ENCODE assay signal across 8 mouse cellular contexts in genomic region chr15:100871107-100872011, GRCm38 (mm10). TPM values are rescaled to one million over a fixed set of nuclear protein-coding genes. Genes with fewer than 3 reads are reported as not detected.
DNase-seq lines count a peak whose midpoint lies in the region; ATAC-seq lines count a peak whose summit lies in the region.

No protein-coding gene starts in this region.

- peaks cover 53% of the 10 kb centered on the region for H3K27me3 ChIP-seq in heart, embryonic 11.5 days (ENCODE audit: control insufficient read depth, insufficient read depth, low read length)
- H3K27me3 ChIP-seq in hindbrain, embryonic 16.5 days (replicated peaks; ENCODE audit: control insufficient read depth, insufficient read depth, low read length) = no peaks in the 10 kb centered on the region; the same call in 1 of the 2 replicates
- H3K27me3 ChIP-seq in midbrain, embryonic 16.5 days (ENCODE audit: control insufficient read depth, insufficient read depth, low read depth, low read length) = peaks cover 6% of the 10 kb centered on the region; the same call in 1 of the 2 replicates

- ATAC-seq in heart, embryonic 11.5 days (replicated peaks; ENCODE audit: insufficient number of reproducible peaks, low FRiP score, low TSS enrichment) = no peak
- peak; percentile 67 for ATAC-seq in hindbrain, embryonic 16.5 days
- ATAC-seq in midbrain, embryonic 16.5 days = peak; percentile 70
- no peak for ATAC-seq in CD4-positive, CD25-positive, alpha-beta regulatory T cell, adult 4 months
- ATAC-seq in activated CD4-positive, CD25-positive, alpha-beta regulatory T cell, adult 4 months = no peak

- H3K4me3 ChIP-seq in heart, embryonic 11.5 days (ENCODE audit: low read depth, low read length) = peak overlapping the region; percentile 59
- H3K4me3 ChIP-seq in hindbrain, embryonic 16.5 days (ENCODE audit: low read length) = peak overlapping the region; percentile 94
- peak overlapping the region; percentile 91 for H3K4me3 ChIP-seq in midbrain, embryonic 16.5 days (ENCODE audit: low read depth, low read length)

- no peaks in the 10 kb centered on the region for H3K4me1 ChIP-seq in heart, embryonic 11.5 days (ENCODE audit: control insufficient read depth, insufficient read depth, low read length)
- peaks cover 20% of the 10 kb centered on the region for H3K4me1 ChIP-seq in hindbrain, embryonic 16.5 days (ENCODE audit: control insufficient read depth, insufficient read depth, low read depth, low read length)
- H3K4me1 ChIP-seq in midbrain, embryonic 16.5 days (ENCODE audit: control insufficient read depth, insufficient read depth, low read length) = peaks cover 28% of the 10 kb centered on the region

- no peak overlapping the region for H3K27ac ChIP-seq in heart, embryonic 11.5 days (ENCODE audit: low read depth, low read length)
- peak overlapping the region; percentile 90 for H3K27ac ChIP-seq in hindbrain, embryonic 16.5 days (ENCODE audit: low read depth, low read length)
- H3K27ac ChIP-seq in midbrain, embryonic 16.5 days (ENCODE audit: low read length) = peak overlapping the region; percentile 86

- H3K4me2 ChIP-seq in heart, embryonic 11.5 days = peak overlapping the region; percentile 78
- peak overlapping the region; percentile 76 for H3K4me2 ChIP-seq in hindbrain, embryonic 16.5 days (ENCODE audit: low read length)
- peak overlapping the region; percentile 82 for H3K4me2 ChIP-seq in midbrain, embryonic 16.5 days (ENCODE audit: low read length)

- peak overlapping the region; percentile 40; the same call in 1 of the 2 replicates for H3K9ac ChIP-seq in heart, embryonic 11.5 days (ENCODE audit: low read depth, low read length)
- H3K9ac ChIP-seq in hindbrain, embryonic 16.5 days (ENCODE audit: low read depth, low read length) = peak overlapping the region; percentile 99
- peak overlapping the region; percentile 96 for H3K9ac ChIP-seq in midbrain, embryonic 16.5 days (ENCODE audit: low read depth, low read length)

- no peak for DNase-seq in heart, adult 8-10 months (ENCODE audit: low spot score)
- peak; percentile 8 for DNase-seq in CD4-positive helper T cell, adult 2 months (ENCODE audit: low read depth, low spot score)
- peak; percentile 63 to 82 for DNase-seq in cerebellum, postnatal 25 days

- no peaks in the 10 kb centered on the region for H3K36me3 ChIP-seq in heart, embryonic 11.5 days (ENCODE audit: control insufficient read depth, insufficient read depth, low read length)
- no peaks in the 10 kb centered on the region for H3K36me3 ChIP-seq in hindbrain, embryonic 16.5 days (ENCODE audit: control insufficient read depth, insufficient read depth, low read length)
- no peaks in the 10 kb centered on the region for H3K36me3 ChIP-seq in midbrain, embryonic 16.5 days (ENCODE audit: control insufficient read depth, insufficient read depth, low read length)

- WGBS in heart, embryonic 11.5 days (ENCODE audit: insufficient replicate concordance) = 1% methylated on average over 49 of the region's 53 CpGs
- under 1% methylated on average over 45 of the region's 53 CpGs for WGBS in hindbrain, embryonic 16.5 days
- whole genome bisulfite sequencing in midbrain, embryonic 16.5 days = under 1% methylated on average over 51 of the region's 53 CpGs

- H3K9me3 ChIP-seq in heart, embryonic 11.5 days (replicated peaks; ENCODE audit: control insufficient read depth, low read length) = no peaks in the 10 kb centered on the region; the same call in 1 of the 2 replicates
- no peaks in the 10 kb centered on the region for H3K9me3 ChIP-seq in hindbrain, embryonic 16.5 days (ENCODE audit: control insufficient read depth, low read length)
- H3K9me3 ChIP-seq in midbrain, embryonic 16.5 days (replicated peaks; ENCODE audit: control insufficient read depth, low read length, poor library complexity, severe bottlenecking) = no peaks in the 10 kb centered on the region; the same call in 1 of the 2 replicates

RNA-seq across cellular contexts. Expression of gene Scn8a, which starts 1.7 kb away (rescaled TPM):
- 0.96 and 1.2 TPM in 2 replicates for polyA plus RNA-seq in heart, embryonic 11.5 days (2014; fragmentation: Nextera tagmentation; extraction: Ambion mirVana)
- 1 to 10 TPM in 1 of 4 experiments, under 1 TPM in 2, not detected in 1; 0.41 to 1.2 (median 0.55) TPM for total RNA-seq in heart, adult 8-10 months (2022)
- polyA plus RNA-seq in hindbrain, embryonic 16.5 days (2015; fragmentation: Nextera tagmentation; extraction: Ambion mirVana) = 11.6 and 20.0 TPM in 2 replicates
- 18.1 and 24.4 TPM in 2 replicates for polyA plus RNA-seq in midbrain, embryonic 16.5 days (2015; fragmentation: Nextera tagmentation; extraction: Ambion mirVana)
- under 1 TPM; 0.29 to 0.32 TPM for polyA plus RNA-seq in CD4-positive, CD25-positive, alpha-beta regulatory T cell, adult 4 months (2017; shearing (Covaris generic))
- 1 to 10 TPM in 1 of 2 experiments, under 1 TPM in 1; 0.52 to 2.2 TPM for polyA plus RNA-seq in activated CD4-positive, CD25-positive, alpha-beta regulatory T cell, adult 4 months (2017; shearing (Covaris generic))

Comparison
In these comparisons a context has a peak if more than half of its experiments do, and no peak if none do; other contexts are left out.
1. ATAC-seq: peak in hindbrain, embryonic 16.5 days (single experiment) and midbrain, embryonic 16.5 days (single experiment); none in heart, embryonic 11.5 days (single experiment), CD4-positive, CD25-positive, alpha-beta regulatory T cell, adult 4 months (single experiment) and activated CD4-positive, CD25-positive, alpha-beta regulatory T cell, adult 4 months (single experiment).
2. H3K9ac ChIP-seq: peak in every context shown above with its lines; median percentile 99 in hindbrain, embryonic 16.5 days; 96 in midbrain, embryonic 16.5 days; 40 in heart, embryonic 11.5 days.
3. Peak in every context shown above with its lines, with median percentiles within 50 percentile points of each other: H3K4me2 ChIP-seq and H3K4me3 ChIP-seq.